Mouse (Mus musculus): ENCODE measurements around the gene Neurl1a. TPM values are rescaled to one million over a fixed set of nuclear protein-coding genes. Genes with fewer than 3 reads are reported as not detected.

Neurl1a gene
- polyA plus RNA-seq, 1 experiment, result 0.98 TPM

GRCm38 (mm10) chr19:47206126-47206525, 27.5 kb downstream of the Neurl1a start:
- Histone ChIP-seq H3K9me3 (peaks cover 8% of the 10 kb centered on the region), H3K36me3 (replicated peaks; ENCODE audit: low read length) (no peaks in the 10 kb centered on the region), H3K4me1 (peaks cover 4% of the 10 kb centered on the region; the same call in 1 of the 2 replicates), H3K4me3 (replicated peaks) (no peak overlapping the region), H3K27me3 (replicated peaks) (peaks cover 49% of the 10 kb centered on the region)
- TF ChIP-seq GATA1 (IDR thresholded peaks at IDR 0.05; ENCODE audit: borderline replicate concordance, low read length) (no peak), FLI1 (IDR thresholded peaks at IDR 0.05; ENCODE audit: low read length) (no peak)

GRCm38 (mm10) chr19:47210432-47210831, 31.8 kb downstream of the Neurl1a start:
- H3K9me3 ChIP-seq, result peaks cover 5% of the 10 kb centered on the region
- no peaks in the 10 kb centered on the region for H3K36me3 ChIP-seq (replicated peaks; ENCODE audit: low read length)
- H3K4me3 ChIP-seq (replicated peaks), result no peak overlapping the region
- TF ChIP-seq GATA1 (IDR thresholded peaks at IDR 0.05; ENCODE audit: borderline replicate concordance, low read length) (no peak), FLI1 (IDR thresholded peaks at IDR 0.05; ENCODE audit: low read length) (no peak)
- H3K27me3 ChIP-seq (replicated peaks), result peaks cover 33% of the 10 kb centered on the region
- peaks cover 4% of the 10 kb centered on the region; the same call in 1 of the 2 replicates for H3K4me1 ChIP-seq

- Histone ChIP-seq H3K4me1 (peaks cover 4% of the 10 kb centered on the region; the same call in 1 of the 2 replicates), H3K36me3 (replicated peaks; ENCODE audit: low read length) (no peaks in the 10 kb centered on the region), H3K27me3 (replicated peaks) (peaks cover 25% of the 10 kb centered on the region), H3K9me3 (peaks cover 5% of the 10 kb centered on the region), H3K4me3 (replicated peaks) (no peak overlapping the region)
- TF ChIP-seq GATA1 (IDR thresholded peaks at IDR 0.05; ENCODE audit: borderline replicate concordance, low read length) (no peak), FLI1 (IDR thresholded peaks at IDR 0.05; ENCODE audit: low read length) (no peak)
These were observed 33.1 kb downstream of the Neurl1a start for GRCm38 (mm10) chr19:47211609-47212312.

- H3K27me3 ChIP-seq (replicated peaks), result peaks cover 22% of the 10 kb centered on the region
- H3K9me3 ChIP-seq, result peaks cover 5% of the 10 kb centered on the region
- no peak overlapping the region for H3K4me3 ChIP-seq (replicated peaks)
- H3K4me1 ChIP-seq, result peaks cover 4% of the 10 kb centered on the region; the same call in 1 of the 2 replicates
- no peak for TF ChIP-seq FLI1 (IDR thresholded peaks at IDR 0.05; ENCODE audit: low read length)
- no peak for TF ChIP-seq GATA1 (IDR thresholded peaks at IDR 0.05; ENCODE audit: borderline replicate concordance, low read length)
- H3K36me3 ChIP-seq (replicated peaks; ENCODE audit: low read length), result no peaks in the 10 kb centered on the region
These were observed 33.8 kb downstream of the Neurl1a start for GRCm38 (mm10) chr19:47212401-47212800.

- peaks cover 21% of the 10 kb centered on the region for H3K27me3 ChIP-seq (replicated peaks)
- peaks cover 5% of the 10 kb centered on the region for H3K9me3 ChIP-seq
- peaks cover 4% of the 10 kb centered on the region; the same call in 1 of the 2 replicates for H3K4me1 ChIP-seq
- no peak for TF ChIP-seq GATA1 (IDR thresholded peaks at IDR 0.05; ENCODE audit: borderline replicate concordance, low read length)
- TF ChIP-seq FLI1 (IDR thresholded peaks at IDR 0.05; ENCODE audit: low read length), result no peak
- no peak overlapping the region for H3K4me3 ChIP-seq (replicated peaks)
- no peaks in the 10 kb centered on the region for H3K36me3 ChIP-seq (replicated peaks; ENCODE audit: low read length)
These were observed 34.9 kb downstream of the Neurl1a start for GRCm38 (mm10) chr19:47213470-47213869.

GRCm38 (mm10) chr19:47216766-47217165, 38.1 kb downstream of the Neurl1a start:
- peaks cover 21% of the 10 kb centered on the region for H3K4me1 ChIP-seq
- TF ChIP-seq FLI1 (IDR thresholded peaks at IDR 0.05; ENCODE audit: low read length) (no peak), GATA1 (IDR thresholded peaks at IDR 0.05; ENCODE audit: borderline replicate concordance, low read length) (no peak)
- peaks cover 16% of the 10 kb centered on the region for H3K27me3 ChIP-seq (replicated peaks)
- H3K4me3 ChIP-seq (replicated peaks), result no peak overlapping the region
- H3K9me3 ChIP-seq, result no peaks in the 10 kb centered on the region
- H3K36me3 ChIP-seq (replicated peaks; ENCODE audit: low read length), result no peaks in the 10 kb centered on the region

- peaks cover 22% of the 10 kb centered on the region for H3K27me3 ChIP-seq (replicated peaks)
- H3K4me3 ChIP-seq (replicated peaks), result peak overlapping the region; percentile 6
- peaks cover 33% of the 10 kb centered on the region for H3K4me1 ChIP-seq
- no peaks in the 10 kb centered on the region for H3K9me3 ChIP-seq
- TF ChIP-seq FLI1 (IDR thresholded peaks at IDR 0.05; ENCODE audit: low read length), result no peak
- no peak for TF ChIP-seq GATA1 (IDR thresholded peaks at IDR 0.05; ENCODE audit: borderline replicate concordance, low read length)
- H3K36me3 ChIP-seq (replicated peaks; ENCODE audit: low read length), result no peaks in the 10 kb centered on the region
These were observed 41.0 kb downstream of the Neurl1a start for GRCm38 (mm10) chr19:47219622-47220021.

- H3K4me3 ChIP-seq (replicated peaks), result no peak overlapping the region
- H3K36me3 ChIP-seq (replicated peaks; ENCODE audit: low read length), result no peaks in the 10 kb centered on the region
- TF ChIP-seq GATA1 (IDR thresholded peaks at IDR 0.05; ENCODE audit: borderline replicate concordance, low read length), result no peak
- TF ChIP-seq FLI1 (IDR thresholded peaks at IDR 0.05; ENCODE audit: low read length), result no peak
- H3K27me3 ChIP-seq (replicated peaks), result peaks cover 25% of the 10 kb centered on the region
- H3K4me1 ChIP-seq, result peaks cover 39% of the 10 kb centered on the region
- no peaks in the 10 kb centered on the region for H3K9me3 ChIP-seq
These were observed 41.6 kb downstream of the Neurl1a start for GRCm38 (mm10) chr19:47220232-47220631.

GRCm38 (mm10) chr19:47221006-47221405, 42.4 kb downstream of the Neurl1a start:
- Histone ChIP-seq H3K4me3 (replicated peaks) (no peak overlapping the region), H3K27me3 (replicated peaks) (peaks cover 25% of the 10 kb centered on the region), H3K4me1 (peaks cover 40% of the 10 kb centered on the region), H3K9me3 (no peaks in the 10 kb centered on the region), H3K36me3 (replicated peaks; ENCODE audit: low read length) (no peaks in the 10 kb centered on the region)
- TF ChIP-seq FLI1 (IDR thresholded peaks at IDR 0.05; ENCODE audit: low read length), result no peak
- TF ChIP-seq GATA1 (IDR thresholded peaks at IDR 0.05; ENCODE audit: borderline replicate concordance, low read length), result no peak

GRCm38 (mm10) chr19:47221500-47222153, 43.0 kb downstream of the Neurl1a start:
- Histone ChIP-seq H3K4me3 (replicated peaks) (no peak overlapping the region), H3K27me3 (replicated peaks) (peaks cover 30% of the 10 kb centered on the region), H3K9me3 (no peaks in the 10 kb centered on the region), H3K4me1 (peaks cover 40% of the 10 kb centered on the region), H3K36me3 (replicated peaks; ENCODE audit: low read length) (no peaks in the 10 kb centered on the region)
- no peak for TF ChIP-seq GATA1 (IDR thresholded peaks at IDR 0.05; ENCODE audit: borderline replicate concordance, low read length)
- no peak for TF ChIP-seq FLI1 (IDR thresholded peaks at IDR 0.05; ENCODE audit: low read length)

All from megakaryocyte, embryonic 14.5 days (primary cell).